Mouse (Mus musculus) erythroid progenitor cell, adult 5-6 weeks (primary cell): ENCODE measurements around the gene Eif2b5. TPM values are rescaled to one million over a fixed set of nuclear protein-coding genes. Genes with fewer than 3 reads are reported as not detected.
A peak's percentile ranks its signal among the peaks of the same experiment; 100 is the strongest.

Experiments used
- ATAC-seq: replicated peaks from 2 replicates; pipeline ENCODE4 v1.8.0; 2016; ENCODE audit warnings: moderate number of reproducible peaks, mild to moderate bottlenecking, moderate TSS enrichment, inconsistent platforms; ENCODE audit not compliant: poor library complexity, low FRiP score, severe bottlenecking
- total RNA-seq, 2 experiments: library from RNA; stranded (forward) in 1 of 2; stranded (reverse) in 1 of 2; fragments of 150-400 nt in 1 of 2; fragments of 186-747, 209-891 nt in 1 of 2; gene quantifications; 2 replicates each; pipeline versions ENCODE4 v1.2.3 to v1.2.4; 2015 to 2017; ENCODE audit warnings: low replicate concordance in 2 of 2

The Eif2b5 gene
- total RNA-seq, 2 experiments from 2014 or later: 11.5 to 54.9 TPM

- no peak for ATAC-seq
Measured at GRCm38 (mm10) chr16:20534617-20535295, 36.1 kb downstream of the Eif2b5 start.

- ATAC-seq: peak; percentile 92
Measured at GRCm38 (mm10) chr16:20535296-20536080, 36.9 kb downstream of the Eif2b5 start, which contains the start of gene Ap2m1. Gene Ap2m1 (plus strand): TSS chr16:20535478.

- no peak; the same call in 1 of the 2 replicates for ATAC-seq
Measured at GRCm38 (mm10) chr16:20536081-20536665, 37.6 kb downstream of the Eif2b5 start.

GRCm38 (mm10) chr16:20537071-20537471 is 38.5 kb downstream of the Eif2b5 start:
- no peak for ATAC-seq

GRCm38 (mm10) chr16:20537601-20538320 is 39.1 kb downstream of the Eif2b5 start:
- ATAC-seq: no peak

GRCm38 (mm10) chr16:20539649-20540048 is 41.0 kb downstream of the Eif2b5 start:
- ATAC-seq: no peak

GRCm38 (mm10) chr16:20540438-20540837 is 41.8 kb downstream of the Eif2b5 start:
- no peak for ATAC-seq

GRCm38 (mm10) chr16:20545696-20546095 is 47.1 kb downstream of the Eif2b5 start:
- no peak for ATAC-seq

GRCm38 (mm10) chr16:20547423-20547822 is 48.8 kb downstream of the Eif2b5 start:
- no peak for ATAC-seq

GRCm38 (mm10) chr16:20548096-20548948 is 49.7 kb downstream of the Eif2b5 start, which contains the start of gene Abcf3:
Gene Abcf3 (plus strand): TSS chr16:20548577.
- peak; percentile 97 for ATAC-seq

GRCm38 (mm10) chr16:20549161-20549560 is 50.5 kb downstream of the Eif2b5 start:
- no peak for ATAC-seq

- ATAC-seq: no peak
Measured at GRCm38 (mm10) chr16:20551691-20552090, 53.1 kb downstream of the Eif2b5 start.

- ATAC-seq: no peak
Measured at GRCm38 (mm10) chr16:20552594-20552993, 54.0 kb downstream of the Eif2b5 start.

GRCm38 (mm10) chr16:20555000-20555399 is 56.4 kb downstream of the Eif2b5 start:
- ATAC-seq: no peak

GRCm38 (mm10) chr16:20557381-20557780 is 58.8 kb downstream of the Eif2b5 start:
- no peak for ATAC-seq
